Mouse (Mus musculus) liver, postnatal 0 days (tissue): ENCODE measurements around the gene Bpifb5.

Experiments
- CTCF ChIP-seq: sonication (generic); IDR thresholded peaks from 2 replicates; pipeline ENCODE4 v1.5.1; 2016; ENCODE audit warnings: antibody characterized with exemption, low read depth
- EP300 ChIP-seq: IDR thresholded peaks from 2 replicates; pipeline ENCODE4 v1.6.1; 2016; ENCODE audit warnings: antibody characterized with exemption, low read depth, mild to moderate bottlenecking

- TF ChIP-seq CTCF (no peak), EP300 (no peak)
Observed at GRCm38 (mm10) chr2:154185748-154186147, 37.8 kb upstream of the Bpifb5 start.
